Mouse (Mus musculus) midbrain, embryonic 12.5 days (tissue): ENCODE results near the gene Iqgap3. TPM values are rescaled to one million over a fixed set of nuclear protein-coding genes. Genes with fewer than 3 reads are reported as not detected.

Source experiments
- ATAC-seq: fragments of 200-750 bp; cut with Nextera tagmentation; 2 replicates; pipeline ENCODE4 v1.8.0; 2017; ENCODE audit warnings: low read depth, moderate TSS enrichment, moderate library complexity; ENCODE audit not compliant: low FRiP score
- H3K27ac ChIP-seq: fragments of 300-500 bp; sonication (generic); replicated peaks from 2 replicates; pipeline ENCODE4 v1.5.1; 2016; ENCODE audit warnings: mild to moderate bottlenecking
- H3K27me3 ChIP-seq: fragments of 300-500 bp; sonication (generic); 2 replicates; pipeline ENCODE4 v1.6.1; 2016; ENCODE audit warnings: mild to moderate bottlenecking
- H3K36me3 ChIP-seq: fragments of 300-500 bp; sonication (generic); 2 replicates; pipeline ENCODE4 v1.6.1; 2016
- H3K4me1 ChIP-seq: fragments of 300-500 bp; sonication (generic); 2 replicates; pipeline ENCODE4 v1.6.1; 2016
- H3K4me2 ChIP-seq: fragments of 300-500 bp; sonication (generic); replicated peaks from 2 replicates; pipeline ENCODE4 v1.6.1; 2016; ENCODE audit warnings: mild to moderate bottlenecking, moderate library complexity
- H3K4me3 ChIP-seq: fragments of 300-500 bp; sonication (generic); 2 replicates; pipeline ENCODE4 v1.5.1; 2016; ENCODE audit warnings: mild to moderate bottlenecking
- H3K9ac ChIP-seq: fragments of 300-500 bp; sonication (generic); replicated peaks from 2 replicates; pipeline ENCODE4 v1.6.1; 2016; ENCODE audit warnings: mild to moderate bottlenecking, moderate library complexity
- H3K9me3 ChIP-seq: fragments of 300-500 bp; sonication (generic); 2 replicates; pipeline ENCODE4 v1.6.1; 2016; ENCODE audit warnings: mild to moderate bottlenecking
- WGBS: fragments of 180-500 bp; shearing (Covaris S2); methylation state at CpG from one replicate; pipeline ENCODE4 v1.1.7; 2016; 5-methylcytosine and 5-hydroxymethylcytosine counted together
- polyA plus RNA-seq: library from polyadenylated mRNA; unstranded; fragments of >200 nt; fragmentation: Nextera tagmentation; extraction: Ambion mirVana; gene quantifications from 2 replicates; pipeline ENCODE4 v1.2.1, GENCODE M21; 2016

Iqgap3 gene
- polyA plus RNA-seq, 1 experiment from 2014 or later: 20.8 TPM

DNA sequence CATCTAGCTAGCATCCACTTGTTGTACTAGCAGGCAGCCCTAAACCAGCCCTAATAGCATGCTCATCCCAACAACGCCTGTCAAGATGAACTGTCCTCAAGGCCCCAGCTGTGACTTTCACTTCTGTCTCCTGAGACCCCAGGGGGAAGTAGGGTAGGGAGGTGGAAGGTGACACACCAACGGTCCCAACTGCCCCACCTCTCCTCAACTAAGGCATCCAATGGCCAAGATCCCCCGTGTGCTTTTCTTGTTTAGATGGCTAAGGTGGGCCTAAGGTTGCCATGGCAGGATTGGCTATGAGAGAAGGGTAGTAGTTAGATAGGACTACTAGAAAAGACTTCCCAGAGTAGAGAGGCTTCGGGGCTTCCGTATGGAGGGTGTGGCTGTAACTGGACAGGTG lies 66.6 kb downstream of the Iqgap3 start:
- Histone ChIP-seq H3K27ac (no peak overlapping the region), H3K9me3 (no peaks in the 10 kb centered on the region), H3K4me3 (no peak overlapping the region), H3K36me3 (no peaks in the 10 kb centered on the region), H3K9ac (no peak overlapping the region), H3K27me3 (no peaks in the 10 kb centered on the region), H3K4me1 (peaks cover 97% of the 10 kb centered on the region), H3K4me2 (no peak overlapping the region)
- ATAC-seq: no peak
- 87% methylated on average over 5 of the region's 5 CpGs for WGBS

DNA sequence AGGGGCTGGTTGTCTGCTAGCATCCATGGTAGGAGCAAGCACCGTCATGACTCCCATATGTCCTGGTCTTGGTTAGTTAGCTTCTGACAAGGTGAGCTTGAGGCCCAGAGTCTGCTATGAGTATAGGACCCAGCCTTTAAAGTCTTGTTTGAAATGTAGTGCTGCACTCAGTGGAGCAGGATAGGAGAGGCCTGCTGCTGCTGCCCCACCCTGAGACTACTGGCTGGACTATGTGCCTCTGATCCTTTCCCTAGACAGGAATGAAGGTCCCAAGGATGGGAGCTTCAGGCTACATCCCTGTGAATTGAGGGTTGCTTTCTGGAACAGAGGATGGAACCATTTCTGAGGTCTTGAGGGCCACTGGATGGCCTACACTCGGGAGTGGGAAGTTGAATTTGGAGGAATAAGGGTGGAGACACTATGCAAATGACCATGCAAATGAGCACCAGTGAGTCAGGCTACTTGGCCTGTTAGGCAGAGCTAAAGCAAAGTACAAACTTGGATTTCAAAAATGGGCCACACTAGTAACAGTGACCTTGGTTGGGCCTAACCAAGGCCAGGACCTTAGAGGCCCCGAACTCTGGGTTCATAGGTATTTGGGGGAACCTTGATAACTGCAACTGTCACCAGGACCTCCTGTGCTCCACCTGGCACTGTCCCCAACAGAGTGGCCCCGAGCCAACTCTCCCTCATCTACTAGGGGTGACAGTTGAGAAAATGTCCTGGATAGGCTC lies 67.2 kb downstream of the Iqgap3 start:
- no peaks in the 10 kb centered on the region for H3K9me3 ChIP-seq
- no peaks in the 10 kb centered on the region for H3K27me3 ChIP-seq
- ATAC-seq: no peak
- H3K4me2 ChIP-seq: 0 out of 2 replicates have a peak overlapping the region, but pooled peaks have one; percentile 28
- WGBS: 69% methylated on average over 4 of the region's 4 CpGs
- H3K27ac ChIP-seq: 0 out of 2 replicates have a peak overlapping the region, but pooled peaks have one; percentile 86
- H3K36me3 ChIP-seq: no peaks in the 10 kb centered on the region
- H3K9ac ChIP-seq: no peak overlapping the region
- peaks cover 91% of the 10 kb centered on the region for H3K4me1 ChIP-seq
- no peak overlapping the region for H3K4me3 ChIP-seq

DNA sequence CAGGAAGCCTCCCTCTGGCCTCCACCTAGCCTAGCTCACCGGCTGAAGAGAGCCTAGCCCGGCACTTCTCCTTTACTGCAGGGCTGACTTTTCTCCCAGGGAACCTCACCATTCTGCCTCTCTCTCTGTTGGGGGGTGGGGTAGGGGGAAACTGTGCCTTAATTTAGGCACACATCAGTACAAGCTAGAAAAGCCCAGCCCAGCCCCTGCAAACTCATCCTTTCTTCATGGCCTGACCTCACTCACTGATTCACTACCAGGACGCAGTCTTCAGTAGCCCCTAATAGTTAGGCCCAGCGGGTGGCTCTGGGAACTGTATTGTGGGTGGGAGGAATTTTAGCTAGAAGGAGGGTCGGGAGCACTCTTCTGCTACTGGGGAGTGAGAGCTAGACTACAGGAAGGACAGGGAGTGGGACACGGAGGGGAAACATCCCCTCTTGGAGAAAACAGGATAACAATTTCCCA lies 67.8 kb downstream of the Iqgap3 start:
- no peaks in the 10 kb centered on the region for H3K27me3 ChIP-seq
- H3K4me1 ChIP-seq: peaks cover 85% of the 10 kb centered on the region
- peak overlapping the region; percentile 86 for H3K27ac ChIP-seq
- no peak overlapping the region for H3K4me3 ChIP-seq
- no peak for ATAC-seq
- H3K4me2 ChIP-seq: peak overlapping the region; percentile 28; the same call in 1 of the 2 replicates
- no peaks in the 10 kb centered on the region for H3K36me3 ChIP-seq
- no peaks in the 10 kb centered on the region for H3K9me3 ChIP-seq
- H3K9ac ChIP-seq: peak overlapping the region; percentile 43; the same call in 1 of the 2 replicates
- 26% methylated on average over 6 of the region's 6 CpGs for WGBS

DNA sequence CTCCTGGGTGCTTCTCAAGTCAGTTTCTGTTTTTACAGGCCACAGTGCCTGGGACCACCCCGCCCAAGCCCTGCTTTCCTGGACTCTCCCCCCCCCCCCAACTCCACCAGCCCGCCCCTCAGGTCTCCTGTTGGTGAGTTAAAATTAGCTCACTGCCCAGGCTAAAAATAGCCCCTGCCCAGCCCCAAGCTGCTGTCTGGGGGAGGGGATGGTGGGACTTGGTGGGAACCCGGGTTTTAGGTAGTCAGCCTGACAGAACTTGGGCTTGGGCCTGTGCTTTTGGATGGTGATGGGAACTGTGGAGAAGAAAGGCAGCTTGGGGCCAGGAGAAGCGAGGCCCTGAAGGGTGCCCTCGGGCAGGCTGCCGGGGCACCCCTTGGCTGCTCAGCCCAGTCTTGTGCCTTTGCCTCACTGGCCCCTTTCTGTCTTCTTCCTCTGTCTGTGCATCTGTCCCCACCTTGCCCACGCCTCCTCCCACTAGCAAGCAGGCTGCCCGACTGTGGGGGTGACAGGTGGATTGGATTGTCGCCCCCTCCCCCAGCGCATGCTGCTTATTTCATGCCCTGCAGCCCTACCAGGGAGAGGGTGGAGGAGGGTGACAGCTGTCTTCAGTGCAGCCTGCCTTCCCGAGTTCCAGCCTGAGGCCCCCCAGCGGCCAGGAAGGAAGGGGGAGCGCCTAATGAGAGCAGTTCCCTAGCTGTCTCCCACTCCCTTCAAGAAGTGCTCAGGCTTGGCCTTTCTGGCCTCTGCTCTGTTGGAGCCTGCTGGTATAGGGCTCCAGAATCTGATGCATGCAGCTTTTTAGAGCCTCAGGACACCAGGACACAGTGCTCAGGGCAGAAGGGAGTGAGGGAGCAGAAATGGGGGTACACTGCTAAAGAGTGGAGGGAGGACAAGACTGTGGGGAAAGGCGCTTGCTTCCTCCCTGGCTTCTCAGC lies 68.6 kb downstream of the Iqgap3 start:
- peak overlapping the region; percentile 28 for H3K4me2 ChIP-seq
- ATAC-seq: peak; percentile 50
- H3K36me3 ChIP-seq: no peaks in the 10 kb centered on the region
- no peaks in the 10 kb centered on the region for H3K27me3 ChIP-seq
- H3K27ac ChIP-seq: peak overlapping the region; percentile 86
- 17% methylated on average over 14 of the region's 14 CpGs for WGBS
- H3K4me3 ChIP-seq: no peak overlapping the region
- no peaks in the 10 kb centered on the region for H3K9me3 ChIP-seq
- H3K4me1 ChIP-seq: peaks cover 77% of the 10 kb centered on the region
- peak overlapping the region; percentile 43 for H3K9ac ChIP-seq

DNA sequence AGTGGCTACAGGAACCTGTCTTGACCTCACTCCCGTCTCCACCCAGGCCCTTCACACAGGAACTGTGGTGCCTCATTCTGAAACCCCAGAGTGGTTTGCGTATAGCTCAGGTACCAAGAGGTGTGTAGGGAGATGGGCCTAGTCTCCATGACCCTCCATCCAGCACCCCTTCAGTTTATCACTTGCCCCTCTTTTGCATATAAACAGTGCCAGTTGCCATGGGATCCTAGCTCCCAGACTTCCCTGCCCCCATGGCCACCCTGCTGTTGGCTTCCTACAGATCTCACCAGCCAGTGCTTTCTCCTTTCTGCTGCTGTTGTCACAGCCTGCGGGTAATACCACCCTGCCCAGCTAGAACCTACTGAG lies 69.2 kb downstream of the Iqgap3 start:
- WGBS: 55% methylated on average over 3 of the region's 3 CpGs
- Histone ChIP-seq H3K9ac (peak overlapping the region; percentile 43; the same call in 1 of the 2 replicates), H3K4me1 (peaks cover 71% of the 10 kb centered on the region), H3K4me2 (peak overlapping the region; percentile 28; the same call in 1 of the 2 replicates), H3K27me3 (no peaks in the 10 kb centered on the region), H3K4me3 (no peak overlapping the region), H3K36me3 (peaks cover 5% of the 10 kb centered on the region), H3K27ac (peak overlapping the region; percentile 86), H3K9me3 (no peaks in the 10 kb centered on the region)
- ATAC-seq: no peak

DNA sequence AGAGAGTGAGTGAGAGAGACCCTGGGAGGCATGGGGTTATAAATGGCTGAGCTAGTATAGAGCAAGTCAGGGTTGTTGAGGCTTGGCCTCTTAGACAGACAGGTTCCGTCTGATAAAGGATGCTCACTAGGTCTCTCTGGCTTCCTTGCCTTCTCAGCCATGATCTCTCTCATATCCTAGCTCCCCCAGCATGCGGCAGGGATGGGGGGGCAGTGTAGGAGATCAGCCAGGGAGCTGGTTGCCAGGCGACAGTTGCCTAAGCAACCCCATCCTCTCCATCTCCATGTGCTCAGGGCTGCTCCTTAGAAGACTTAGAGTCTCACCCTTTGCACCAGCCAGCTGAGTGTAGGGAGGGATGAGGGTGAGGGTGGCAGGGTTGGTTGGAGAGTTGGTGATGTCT lies 70.3 kb downstream of the Iqgap3 start:
- ATAC-seq: peak; percentile 89
- peak overlapping the region; percentile 34 for H3K4me2 ChIP-seq
- peak overlapping the region; percentile 11; the same call in 1 of the 2 replicates for H3K9ac ChIP-seq
- WGBS: 26% methylated on average over 3 of the region's 3 CpGs
- peak overlapping the region; percentile 86 for H3K27ac ChIP-seq
- no peaks in the 10 kb centered on the region for H3K9me3 ChIP-seq
- H3K36me3 ChIP-seq: peaks cover 13% of the 10 kb centered on the region
- no peak overlapping the region for H3K4me3 ChIP-seq
- no peaks in the 10 kb centered on the region for H3K27me3 ChIP-seq
- H3K4me1 ChIP-seq: peaks cover 60% of the 10 kb centered on the region

DNA sequence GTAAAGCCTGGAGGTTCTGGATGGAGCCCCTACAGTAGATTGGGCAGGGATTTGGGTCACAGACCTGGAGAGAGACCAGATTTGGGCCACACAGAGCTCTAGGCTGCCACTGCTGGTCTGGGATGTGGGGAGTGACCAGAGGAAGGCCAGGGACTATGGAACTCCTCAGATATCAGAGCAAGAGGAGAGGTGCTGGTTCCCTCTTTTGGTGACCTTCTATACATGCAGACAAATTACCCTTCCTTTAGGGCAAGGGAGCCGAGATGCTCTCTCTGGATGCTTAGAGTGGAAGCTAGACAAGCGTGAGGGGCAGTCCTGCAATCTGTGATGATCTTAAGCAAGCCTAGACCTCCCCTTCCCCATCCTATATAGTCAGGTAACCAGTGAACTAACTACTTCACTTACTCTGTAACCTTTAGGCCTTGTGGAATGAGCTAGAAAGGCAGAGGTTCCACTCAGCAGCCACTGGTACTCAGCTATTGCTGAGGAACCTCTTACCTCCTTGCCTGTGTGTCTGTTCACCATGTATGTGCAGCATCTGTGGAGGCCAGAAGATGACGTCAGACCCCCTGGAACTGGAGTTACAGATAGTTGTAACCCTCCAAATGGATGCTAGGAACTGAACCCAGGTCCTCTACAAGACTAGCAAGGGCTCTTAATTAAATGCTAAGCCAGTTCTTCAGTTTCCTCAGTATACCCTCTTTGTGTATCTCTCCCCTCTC lies 71.7 kb downstream of the Iqgap3 start:
- WGBS: 94% methylated on average over 3 of the region's 3 CpGs
- Histone ChIP-seq H3K4me2 (no peak overlapping the region), H3K27ac (no peak overlapping the region), H3K36me3 (peaks cover 22% of the 10 kb centered on the region), H3K9ac (no peak overlapping the region), H3K9me3 (no peaks in the 10 kb centered on the region), H3K4me1 (peaks cover 56% of the 10 kb centered on the region), H3K4me3 (no peak overlapping the region), H3K27me3 (no peaks in the 10 kb centered on the region)
- no peak for ATAC-seq

DNA sequence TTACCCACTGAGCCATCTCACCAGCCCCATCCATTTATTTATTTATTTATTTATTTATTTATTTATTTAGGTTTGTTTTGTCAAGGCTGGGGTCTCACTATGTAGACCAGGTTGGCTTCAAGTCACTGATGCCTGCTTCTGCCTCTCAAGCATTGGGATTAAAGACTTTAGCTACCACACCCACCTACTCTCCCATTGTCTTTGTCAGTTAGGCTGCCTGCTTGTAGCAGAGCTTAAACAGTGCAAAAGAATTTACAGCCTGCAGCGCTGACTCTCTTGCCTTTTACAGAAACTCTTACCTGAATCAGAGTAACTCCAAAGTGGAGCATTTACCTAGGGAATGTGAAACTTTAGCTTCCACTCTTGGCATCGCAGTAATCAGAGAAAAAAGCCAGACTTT lies 72.5 kb downstream of the Iqgap3 start:
- Histone ChIP-seq H3K9me3 (no peaks in the 10 kb centered on the region), H3K27me3 (no peaks in the 10 kb centered on the region), H3K27ac (no peak overlapping the region), H3K4me3 (no peak overlapping the region), H3K9ac (no peak overlapping the region), H3K4me1 (peaks cover 48% of the 10 kb centered on the region), H3K36me3 (peaks cover 30% of the 10 kb centered on the region), H3K4me2 (no peak overlapping the region)
- 81% methylated on average over 2 of the region's 2 CpGs for WGBS
- no peak for ATAC-seq

DNA sequence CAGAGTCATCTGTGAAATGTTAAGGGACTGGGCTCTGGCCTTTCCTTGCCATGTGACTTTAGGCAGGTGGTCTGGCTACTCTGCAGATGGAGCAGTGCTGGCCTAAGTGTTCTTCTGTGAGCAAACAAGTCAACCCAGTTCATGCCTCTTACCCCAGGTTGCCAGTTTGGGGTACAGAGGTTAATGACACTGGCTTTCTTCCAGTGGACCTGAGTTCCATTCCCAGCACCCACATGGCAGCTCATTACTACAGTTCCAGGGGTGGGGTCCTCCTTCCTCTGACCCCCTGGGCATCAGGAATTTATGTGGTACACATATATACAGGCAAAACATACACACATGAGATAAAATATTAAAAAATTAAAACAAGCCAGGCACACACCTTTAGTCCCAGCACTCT lies 75.0 kb downstream of the Iqgap3 start:
- Histone ChIP-seq H3K9me3 (no peaks in the 10 kb centered on the region), H3K27me3 (no peaks in the 10 kb centered on the region), H3K4me2 (no peak overlapping the region), H3K4me3 (no peak overlapping the region), H3K27ac (no peak overlapping the region), H3K4me1 (peaks cover 22% of the 10 kb centered on the region), H3K9ac (no peak overlapping the region), H3K36me3 (peaks cover 55% of the 10 kb centered on the region)
- no peak for ATAC-seq

DNA sequence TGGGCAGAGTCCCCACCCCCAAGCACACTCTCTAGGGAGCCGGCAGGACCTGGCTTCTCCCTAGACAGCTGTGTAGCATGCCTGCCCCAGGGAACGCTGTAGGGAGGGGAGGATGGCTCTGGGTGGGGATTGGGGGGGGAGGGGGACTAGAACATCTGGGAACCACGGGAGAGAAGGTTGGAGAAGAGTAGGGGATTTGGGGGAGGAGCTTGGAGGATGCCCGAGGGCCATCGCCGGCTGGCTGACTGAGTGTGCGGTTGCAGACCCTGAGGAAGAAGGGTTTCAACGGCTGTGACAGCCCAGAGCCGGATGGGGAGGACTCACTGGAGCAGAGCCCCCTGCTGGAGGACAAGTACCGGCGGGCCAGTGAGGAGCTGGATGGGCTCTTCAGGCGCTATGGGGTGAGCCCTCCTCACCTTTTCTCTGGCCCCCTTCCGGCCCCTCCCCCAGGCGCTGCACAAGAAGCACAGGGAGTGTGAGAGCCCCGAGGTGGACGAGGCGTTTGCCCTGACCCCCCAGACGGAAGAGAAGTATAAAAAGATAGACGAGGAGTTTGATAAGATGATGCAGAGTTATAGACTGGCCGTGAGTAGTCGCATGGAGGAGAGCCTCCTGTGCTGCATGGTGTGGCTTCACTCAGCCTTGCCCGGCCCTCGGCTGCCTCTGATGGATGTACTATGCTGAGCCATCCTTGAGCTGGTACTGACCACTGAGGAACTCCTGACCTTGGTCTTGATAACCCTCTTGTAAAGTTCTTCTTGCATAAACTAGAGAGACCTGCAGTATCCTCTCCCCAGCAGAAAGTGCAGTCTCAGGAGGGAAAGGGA lies 76.2 kb downstream of the Iqgap3 start:
- Histone ChIP-seq H3K9me3 (no peaks in the 10 kb centered on the region), H3K27ac (0 out of 2 replicates have a peak overlapping the region, but pooled peaks have one; percentile 20), H3K36me3 (peaks cover 67% of the 10 kb centered on the region), H3K4me2 (0 out of 2 replicates have a peak overlapping the region, but pooled peaks have one; percentile 0), H3K4me1 (peaks cover 11% of the 10 kb centered on the region), H3K4me3 (no peak overlapping the region), H3K9ac (no peak overlapping the region), H3K27me3 (no peaks in the 10 kb centered on the region)
- peak; percentile 80 for ATAC-seq
- 14% methylated on average over 23 of the region's 23 CpGs for WGBS

DNA sequence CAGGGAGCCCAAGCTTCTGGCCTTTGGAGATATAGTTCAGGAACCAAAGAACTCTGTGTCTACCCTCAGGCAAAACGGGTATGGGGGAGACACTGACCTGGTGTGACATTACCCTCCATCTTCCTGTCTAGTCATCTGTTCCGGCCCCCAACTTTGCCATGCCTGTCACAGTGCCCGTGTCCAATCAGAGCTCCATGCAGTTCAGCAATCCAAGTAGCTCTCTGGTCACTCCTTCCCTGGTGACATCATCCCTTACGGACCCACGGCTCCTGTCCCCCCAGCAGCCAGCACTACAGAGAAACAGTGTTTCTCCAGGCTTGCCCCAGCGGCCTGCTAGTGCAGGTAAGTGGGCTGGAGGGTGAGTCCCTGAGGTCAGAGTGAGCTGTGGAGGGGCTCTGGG lies 77.2 kb downstream of the Iqgap3 start:
- Histone ChIP-seq H3K9ac (no peak overlapping the region), H3K4me1 (peaks cover 12% of the 10 kb centered on the region), H3K4me2 (no peak overlapping the region), H3K27me3 (no peaks in the 10 kb centered on the region), H3K27ac (no peak overlapping the region), H3K36me3 (peaks cover 74% of the 10 kb centered on the region), H3K9me3 (no peaks in the 10 kb centered on the region), H3K4me3 (no peak overlapping the region)
- no peak for ATAC-seq
- 89% methylated on average over 6 of the region's 6 CpGs for WGBS
